Mouse (Mus musculus): ENCODE results near the gene Clec1b. TPM values are rescaled to one million over a fixed set of nuclear protein-coding genes. Genes with fewer than 3 reads are reported as not detected.

Gene Clec1b
- polyA plus RNA-seq, 1 experiment from 2014 or later: 2.7 TPM

DNA sequence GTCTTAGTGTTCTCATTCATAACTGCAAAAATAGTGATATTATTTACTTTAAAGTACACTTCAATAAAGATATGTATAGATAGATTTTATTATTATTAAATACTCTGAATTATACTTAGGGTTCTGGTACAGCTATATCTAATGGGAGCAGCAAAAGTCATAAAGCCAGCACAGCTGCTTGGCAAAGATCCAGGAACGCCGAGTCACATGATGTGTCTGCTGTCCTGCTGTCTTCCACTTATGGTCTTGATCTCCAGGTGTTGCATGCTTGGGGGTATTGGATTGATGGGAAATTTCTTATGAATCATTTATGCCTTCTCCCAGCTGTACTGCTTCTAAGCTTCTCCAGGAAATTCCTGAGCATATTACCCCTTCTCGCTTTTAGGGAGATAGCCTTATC is 13.6 kb upstream of the Clec1b start:
- no peak overlapping the region for H3K4me2 ChIP-seq
- H3K27me3 ChIP-seq: no peaks in the 10 kb centered on the region
- no peak overlapping the region for H3K9ac ChIP-seq
- H3K4me1 ChIP-seq: no peaks in the 10 kb centered on the region
- no peak overlapping the region for H3K27ac ChIP-seq
- no peaks in the 10 kb centered on the region for H3K36me3 ChIP-seq
- no peak overlapping the region for H3K4me3 ChIP-seq
- no peaks in the 10 kb centered on the region for H3K9me3 ChIP-seq
- WGBS: 75% methylated on average over 3 of the region's 3 CpGs
- no peak for ATAC-seq (ENCODE audit: insufficient number of reproducible peaks, insufficient read depth, low FRiP score, low TSS enrichment, low read depth)

DNA sequence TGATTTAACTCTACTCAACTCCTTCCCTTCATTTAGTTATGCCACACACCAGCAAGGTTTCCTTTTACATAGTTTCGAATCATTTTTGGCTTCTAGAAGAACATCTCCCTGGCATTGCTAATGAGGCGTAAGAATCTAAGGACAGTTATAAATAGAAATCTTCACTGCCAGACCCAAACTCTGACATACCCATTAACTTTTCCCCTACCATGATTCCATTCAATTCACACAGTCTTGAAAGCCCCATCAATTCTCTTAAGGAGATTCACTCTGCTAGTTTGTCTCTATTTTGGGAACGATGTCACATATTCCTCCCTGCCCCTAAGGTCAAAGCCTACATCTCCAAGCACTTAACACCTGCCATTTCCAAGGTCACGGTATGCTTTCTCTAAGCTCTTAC is 12.1 kb upstream of the Clec1b start:
- no peaks in the 10 kb centered on the region for H3K4me1 ChIP-seq
- 88% methylated on average over 4 of the region's 4 CpGs for WGBS
- H3K36me3 ChIP-seq: no peaks in the 10 kb centered on the region
- ATAC-seq (ENCODE audit: insufficient number of reproducible peaks, insufficient read depth, low FRiP score, low TSS enrichment, low read depth): no peak
- H3K27ac ChIP-seq: no peak overlapping the region
- no peak overlapping the region for H3K9ac ChIP-seq
- no peaks in the 10 kb centered on the region for H3K9me3 ChIP-seq
- H3K4me2 ChIP-seq: no peak overlapping the region
- no peaks in the 10 kb centered on the region for H3K27me3 ChIP-seq
- no peak overlapping the region for H3K4me3 ChIP-seq

DNA sequence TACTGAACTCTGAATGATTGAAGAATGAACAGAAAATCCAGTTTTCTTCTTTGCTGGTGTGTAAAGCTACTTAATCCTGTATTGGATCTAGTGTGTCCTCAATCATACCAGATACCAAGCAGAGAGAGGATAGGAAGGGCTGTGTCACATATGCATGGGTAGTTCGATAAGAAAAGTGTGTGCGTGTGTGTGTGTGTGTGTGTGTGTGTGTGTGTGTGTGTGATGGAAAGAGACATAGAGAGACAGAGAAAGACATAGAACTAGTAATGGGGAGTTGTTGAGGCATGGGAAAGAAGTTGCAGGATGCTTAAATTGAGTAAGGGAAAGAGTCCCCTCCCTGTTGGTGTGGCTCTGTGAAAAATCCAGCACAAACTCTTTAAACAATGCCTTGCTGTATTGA is 11.3 kb upstream of the Clec1b start, which contains the start of gene Clec12b:
Clec12b (minus strand) TSS at position 101 of the 400 bp plus-strand sequence.
- no peak for ATAC-seq (ENCODE audit: insufficient number of reproducible peaks, insufficient read depth, low FRiP score, low TSS enrichment, low read depth)

DNA sequence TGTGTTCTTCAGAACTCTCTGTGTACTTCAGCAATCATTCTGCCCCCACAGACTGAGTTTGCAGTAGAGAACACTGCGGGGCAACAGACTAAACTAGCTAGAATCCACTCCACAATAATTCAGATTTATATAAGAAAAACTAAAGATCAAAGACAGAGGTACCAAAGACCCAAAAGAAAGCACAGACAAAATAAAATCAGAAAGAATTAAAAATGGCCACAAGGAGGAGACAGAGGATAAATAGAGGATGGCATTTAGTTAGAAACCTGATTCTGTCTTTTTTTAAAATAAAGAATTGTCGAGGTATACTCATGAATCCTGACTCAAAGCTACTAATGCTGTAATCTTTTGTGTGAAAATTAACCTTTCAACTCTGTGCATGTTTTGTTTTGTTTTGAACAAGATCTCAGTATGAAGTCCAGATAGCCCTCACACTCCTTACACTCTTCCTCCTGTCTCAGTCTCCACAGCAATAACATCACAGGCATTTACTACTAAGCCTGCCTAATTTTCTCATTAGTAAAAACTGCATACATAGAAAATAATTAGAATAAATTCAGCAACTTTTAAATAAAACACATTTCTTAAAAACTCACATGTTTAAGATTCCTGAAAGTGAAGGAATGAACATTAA is 3.9 kb upstream of the Clec1b start:
- WGBS: 26% methylated on average over 2 of the region's 2 CpGs
- Histone ChIP-seq H3K27me3 (no peaks in the 10 kb centered on the region), H3K4me2 (no peak overlapping the region), H3K36me3 (no peaks in the 10 kb centered on the region), H3K9me3 (no peaks in the 10 kb centered on the region), H3K27ac (no peak overlapping the region), H3K4me1 (no peaks in the 10 kb centered on the region), H3K4me3 (no peak overlapping the region), H3K9ac (no peak overlapping the region)
- ATAC-seq (ENCODE audit: insufficient number of reproducible peaks, insufficient read depth, low FRiP score, low TSS enrichment, low read depth): no peak

More for the DNA sequence above, 11.3 kb upstream of the Clec1b start, which contains the start of gene Clec12b:
- no peak within 1 kb of the TSS for H3K9ac ChIP-seq
- H3K36me3 ChIP-seq: no peaks in the 10 kb centered on the region
- H3K27me3 ChIP-seq: no peaks in the 10 kb centered on the region
- no peak within 1 kb of the TSS for H3K27ac ChIP-seq
- no peaks in the 10 kb centered on the region for H3K4me1 ChIP-seq
- 87% methylated on average over 2 of the region's 2 CpGs for WGBS
- H3K4me3 ChIP-seq: no peak within 1 kb of the TSS
- no peak within 1 kb of the TSS for H3K4me2 ChIP-seq
- no peaks in the 10 kb centered on the region for H3K9me3 ChIP-seq

DNA sequence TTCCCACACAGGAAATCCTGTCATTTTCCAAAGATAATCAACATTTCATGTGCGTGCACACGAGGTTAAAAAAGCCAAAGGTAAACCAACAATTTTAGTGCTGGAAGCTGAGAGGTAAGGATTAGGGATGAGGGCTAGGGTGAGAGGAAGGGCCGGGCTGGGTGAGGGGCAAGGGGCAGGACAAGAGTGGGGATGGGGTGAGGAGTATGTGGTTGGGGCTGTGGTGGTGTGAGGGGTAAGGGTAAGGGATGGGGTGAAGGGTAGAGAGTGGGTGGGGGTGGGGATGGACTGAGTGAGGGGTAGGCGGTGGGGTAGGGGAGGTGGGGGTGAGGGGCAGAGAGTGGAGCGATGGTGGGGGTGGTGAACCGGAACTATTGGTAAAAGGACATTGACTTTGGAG is 3.4 kb upstream of the Clec1b start:
- Histone ChIP-seq H3K9ac (no peak overlapping the region), H3K27ac (no peak overlapping the region), H3K27me3 (no peaks in the 10 kb centered on the region), H3K36me3 (no peaks in the 10 kb centered on the region), H3K4me2 (no peak overlapping the region), H3K4me3 (no peak overlapping the region), H3K4me1 (no peaks in the 10 kb centered on the region), H3K9me3 (no peaks in the 10 kb centered on the region)
- 74% methylated on average over 6 of the region's 6 CpGs for WGBS
- ATAC-seq (ENCODE audit: insufficient number of reproducible peaks, insufficient read depth, low FRiP score, low TSS enrichment, low read depth): no peak

DNA sequence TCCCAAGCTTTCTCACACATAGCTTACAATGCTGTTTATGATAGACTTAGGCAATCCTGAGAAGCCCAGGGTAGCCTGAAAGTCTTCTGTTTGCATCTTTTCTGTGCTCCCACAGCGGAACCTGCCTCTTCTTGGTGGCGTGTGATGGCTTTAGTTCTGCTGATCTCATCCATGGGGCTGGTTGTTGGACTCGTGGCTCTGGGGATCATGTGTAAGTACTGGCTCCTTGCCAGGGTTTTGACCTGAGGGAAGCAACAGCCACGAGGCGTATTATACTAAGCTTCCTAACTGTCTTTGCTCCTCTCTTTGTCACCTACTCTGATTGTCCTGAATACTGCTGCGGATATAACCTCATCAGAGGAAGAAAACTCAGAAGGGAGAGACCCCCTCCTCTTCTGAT is 2.8 kb downstream of the Clec1b start:
- Histone ChIP-seq H3K27me3 (no peaks in the 10 kb centered on the region), H3K27ac (no peak overlapping the region), H3K4me1 (no peaks in the 10 kb centered on the region), H3K36me3 (no peaks in the 10 kb centered on the region), H3K9me3 (no peaks in the 10 kb centered on the region), H3K9ac (no peak overlapping the region), H3K4me3 (no peak overlapping the region), H3K4me2 (no peak overlapping the region)
- no peak for ATAC-seq (ENCODE audit: insufficient number of reproducible peaks, insufficient read depth, low FRiP score, low TSS enrichment, low read depth)
- WGBS: 62% methylated on average over 6 of the region's 6 CpGs

DNA sequence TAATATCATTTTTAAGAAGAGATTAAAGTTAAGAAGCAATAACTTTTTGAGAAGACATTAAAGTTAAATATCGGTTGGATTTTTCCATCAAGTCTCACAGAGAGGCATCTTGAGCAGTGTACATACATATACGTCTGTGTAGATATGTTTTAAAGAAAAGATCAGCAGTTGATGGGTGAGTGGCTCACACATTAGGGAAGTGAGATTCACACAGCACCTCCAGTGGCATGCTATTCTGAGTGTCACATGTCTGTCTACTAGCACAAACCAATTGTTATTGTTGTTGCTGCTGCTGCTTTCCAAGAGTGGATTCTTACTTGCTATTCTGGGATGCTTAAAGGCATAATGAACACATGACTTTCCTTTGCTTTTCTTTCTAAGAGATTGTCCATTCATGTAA is 5.3 kb downstream of the Clec1b start:
- Histone ChIP-seq H3K4me1 (no peaks in the 10 kb centered on the region), H3K4me2 (no peak overlapping the region), H3K27me3 (no peaks in the 10 kb centered on the region), H3K4me3 (no peak overlapping the region), H3K9me3 (no peaks in the 10 kb centered on the region), H3K36me3 (no peaks in the 10 kb centered on the region), H3K9ac (no peak overlapping the region), H3K27ac (no peak overlapping the region)
- WGBS: 90% methylated on average over 2 of the region's 2 CpGs
- ATAC-seq (ENCODE audit: insufficient number of reproducible peaks, insufficient read depth, low FRiP score, low TSS enrichment, low read depth): no peak

DNA sequence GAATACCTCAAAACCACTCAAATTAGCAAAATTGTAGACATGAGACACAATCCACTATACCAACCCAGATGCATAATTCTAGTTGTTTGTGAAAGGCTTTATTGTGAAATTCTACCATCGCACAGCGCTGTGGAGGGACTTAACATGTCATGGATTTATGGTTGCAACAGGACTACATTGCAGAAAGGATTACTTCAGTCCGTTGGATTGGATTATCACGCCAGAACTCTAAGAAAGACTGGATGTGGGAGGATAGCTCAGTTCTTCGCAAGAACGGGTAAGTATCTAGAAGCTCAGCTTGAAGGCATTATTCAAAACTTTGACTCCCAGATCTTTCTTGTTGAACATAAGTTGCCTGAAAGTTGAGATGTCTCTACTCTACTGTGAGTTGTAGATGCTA is 6.3 kb downstream of the Clec1b start:
- no peak for ATAC-seq (ENCODE audit: insufficient number of reproducible peaks, insufficient read depth, low FRiP score, low TSS enrichment, low read depth)
- Histone ChIP-seq H3K36me3 (no peaks in the 10 kb centered on the region), H3K27ac (no peak overlapping the region), H3K4me1 (no peaks in the 10 kb centered on the region), H3K27me3 (no peaks in the 10 kb centered on the region), H3K4me3 (no peak overlapping the region), H3K4me2 (no peak overlapping the region), H3K9me3 (no peaks in the 10 kb centered on the region), H3K9ac (no peak overlapping the region)
- WGBS: 71% methylated on average over 6 of the region's 6 CpGs

DNA sequence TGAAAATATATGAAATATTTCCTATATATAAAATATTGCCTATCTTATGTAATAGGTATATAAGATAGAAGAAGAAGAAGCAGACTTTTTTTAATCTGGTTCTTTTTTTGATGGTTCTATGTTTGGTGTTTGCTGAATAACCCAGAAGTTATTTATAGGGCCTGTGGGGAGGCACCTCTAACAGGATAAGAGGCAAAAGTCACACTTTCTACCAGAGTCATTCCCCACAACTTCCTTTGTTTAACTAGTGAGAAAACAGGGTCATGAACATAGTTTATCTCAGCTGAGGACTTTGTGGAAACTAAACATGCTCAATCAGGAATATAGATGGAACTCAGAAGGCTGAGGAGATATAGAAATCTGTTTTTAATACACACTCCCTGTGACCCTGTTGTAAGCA is 8.9 kb downstream of the Clec1b start:
- H3K27ac ChIP-seq: no peak overlapping the region
- H3K4me3 ChIP-seq: no peak overlapping the region
- no peak for ATAC-seq (ENCODE audit: insufficient number of reproducible peaks, insufficient read depth, low FRiP score, low TSS enrichment, low read depth)
- H3K9me3 ChIP-seq: no peaks in the 10 kb centered on the region
- H3K36me3 ChIP-seq: no peaks in the 10 kb centered on the region
- no peak overlapping the region for H3K9ac ChIP-seq
- no peak overlapping the region for H3K4me2 ChIP-seq
- no peaks in the 10 kb centered on the region for H3K27me3 ChIP-seq
- H3K4me1 ChIP-seq: no peaks in the 10 kb centered on the region

DNA sequence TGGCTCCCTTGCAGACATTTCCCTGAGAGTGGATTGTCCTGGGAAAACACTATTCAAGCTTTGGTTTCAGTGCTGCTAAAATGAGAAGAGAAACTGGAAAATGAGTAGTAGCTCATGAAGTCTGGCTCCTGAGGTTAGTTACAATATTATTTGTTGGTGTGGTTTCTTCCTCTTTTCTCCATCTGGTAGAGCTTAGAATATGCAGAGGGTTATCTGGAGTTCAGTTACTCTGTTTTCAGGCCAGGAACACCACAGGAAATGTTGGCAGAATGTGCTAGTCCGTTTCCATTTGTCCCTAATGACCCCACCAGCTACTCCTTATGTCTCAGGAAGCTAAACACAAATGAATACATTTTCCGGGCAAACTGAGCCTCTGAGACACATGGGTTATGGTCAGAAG is 10.2 kb downstream of the Clec1b start:
- WGBS: 40% methylated on average over 2 of the region's 2 CpGs

DNA sequence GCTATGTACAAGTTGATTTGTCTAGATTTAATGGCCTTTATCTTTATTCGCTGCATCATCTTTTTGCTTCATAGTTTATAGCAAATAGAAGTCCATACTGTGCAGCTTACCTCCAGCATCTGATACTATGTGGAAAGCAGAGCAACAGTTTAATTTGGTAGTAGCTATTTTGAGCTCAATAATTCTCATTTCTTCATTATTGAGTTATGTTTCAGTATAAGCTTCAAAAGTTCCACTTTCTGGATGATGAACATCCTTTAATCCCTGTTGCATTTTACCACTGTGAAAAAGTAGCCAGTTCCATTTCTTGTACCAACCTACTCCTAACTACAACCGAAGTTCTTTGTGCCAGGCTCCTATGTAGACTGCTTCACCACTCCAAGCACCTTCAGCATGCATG is 11.5 kb downstream of the Clec1b start, which contains the start of gene Clec9a:
Clec9a (plus strand) TSS at position 301 of the 400 bp plus-strand sequence.
- no peaks in the 10 kb centered on the region for H3K36me3 ChIP-seq
- no peak within 1 kb of the TSS for H3K4me3 ChIP-seq
- no peaks in the 10 kb centered on the region for H3K27me3 ChIP-seq
- H3K27ac ChIP-seq: no peak within 1 kb of the TSS
- H3K9ac ChIP-seq: no peak within 1 kb of the TSS
- ATAC-seq (ENCODE audit: insufficient number of reproducible peaks, insufficient read depth, low FRiP score, low TSS enrichment, low read depth): no peak
- 85% methylated on average over 2 of the region's 2 CpGs for WGBS
- no peak within 1 kb of the TSS for H3K4me2 ChIP-seq
- no peaks in the 10 kb centered on the region for H3K4me1 ChIP-seq
- H3K9me3 ChIP-seq: no peaks in the 10 kb centered on the region

More for the DNA sequence above, 10.2 kb downstream of the Clec1b start:
- Histone ChIP-seq H3K27me3 (no peaks in the 10 kb centered on the region), H3K9me3 (no peaks in the 10 kb centered on the region), H3K4me3 (no peak overlapping the region), H3K4me2 (no peak overlapping the region), H3K36me3 (no peaks in the 10 kb centered on the region), H3K9ac (no peak overlapping the region), H3K27ac (no peak overlapping the region), H3K4me1 (no peaks in the 10 kb centered on the region)
- no peak for ATAC-seq (ENCODE audit: insufficient number of reproducible peaks, insufficient read depth, low FRiP score, low TSS enrichment, low read depth)

DNA sequence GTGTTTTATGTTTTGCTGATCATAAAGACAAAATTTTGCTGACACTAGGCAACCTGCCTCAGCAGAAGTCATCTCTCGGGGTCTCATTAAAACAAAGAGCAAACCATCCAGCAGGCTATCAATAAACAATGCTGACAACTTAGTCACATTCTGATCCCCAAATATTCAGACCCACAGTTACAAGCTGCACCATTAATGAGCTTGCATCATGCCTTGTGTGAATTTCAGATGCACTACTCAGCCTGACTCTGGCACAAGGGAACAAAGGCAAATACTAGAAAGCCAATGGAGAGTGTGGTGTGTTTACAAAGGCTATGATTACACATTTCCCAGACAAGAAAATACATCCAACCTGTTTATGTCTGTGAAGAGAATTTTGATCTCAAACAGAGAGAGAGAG is 17.1 kb downstream of the Clec1b start:
- Histone ChIP-seq H3K4me2 (no peak overlapping the region), H3K27ac (no peak overlapping the region), H3K27me3 (no peaks in the 10 kb centered on the region), H3K4me1 (no peaks in the 10 kb centered on the region), H3K36me3 (no peaks in the 10 kb centered on the region), H3K4me3 (no peak overlapping the region), H3K9me3 (no peaks in the 10 kb centered on the region), H3K9ac (no peak overlapping the region)
- WGBS: 89% methylated on average over 1 of the region's 1 CpGs
- no peak for ATAC-seq (ENCODE audit: insufficient number of reproducible peaks, insufficient read depth, low FRiP score, low TSS enrichment, low read depth)
